Mouse (Mus musculus) embryonic facial prominence, embryonic 14.5 days (tissue): ENCODE data around the gene Kdm5a. TPM values are rescaled to one million over a fixed set of nuclear protein-coding genes. Genes with fewer than 3 reads are reported as not detected.

Source experiments
- ATAC-seq: fragments of 200-750 bp; cut with Nextera tagmentation; 2 replicates; pipeline ENCODE4 v1.8.0; 2017; ENCODE audit warnings: low read depth, moderate number of reproducible peaks, moderate TSS enrichment
- DNase-seq: peaks from one replicate; pipeline ENCODE4 v3.0.0-alpha.2; 2015; ENCODE audit warnings: low spot score
- H3K27ac ChIP-seq: fragments of 300-500 bp; sonication (generic); replicated peaks from 2 replicates; pipeline ENCODE4 v1.5.1; 2014; ENCODE audit warnings: low read depth, mild to moderate bottlenecking, low read length, moderate library complexity
- H3K27me3 ChIP-seq: fragments of 300-500 bp; sonication (generic); replicated peaks from 2 replicates; pipeline ENCODE4 v1.6.1; 2014; ENCODE audit warnings: low read length; ENCODE audit not compliant: control insufficient read depth, insufficient read depth
- H3K36me3 ChIP-seq: fragments of 300-500 bp; sonication (generic); 2 replicates; pipeline ENCODE4 v1.6.1; 2014; ENCODE audit warnings: low read length, mixed read lengths; ENCODE audit not compliant: control insufficient read depth, insufficient read depth
- H3K4me1 ChIP-seq: fragments of 300-500 bp; sonication (generic); 2 replicates; pipeline ENCODE4 v1.6.1; 2014; ENCODE audit warnings: antibody characterized with exemption, low read length; ENCODE audit not compliant: control insufficient read depth, insufficient read depth
- H3K4me2 ChIP-seq: fragments of 300-500 bp; sonication (generic); 2 replicates; pipeline ENCODE4 v1.6.1; 2014; ENCODE audit warnings: low read depth, mild to moderate bottlenecking, low read length, moderate library complexity, mixed read lengths
- H3K4me3 ChIP-seq: fragments of 300-500 bp; sonication (generic); 2 replicates; pipeline ENCODE4 v1.5.1; 2014; ENCODE audit warnings: low read depth, mild to moderate bottlenecking, low read length
- H3K9ac ChIP-seq: fragments of 300-500 bp; sonication (generic); 2 replicates; pipeline ENCODE4 v1.6.1; 2014; ENCODE audit warnings: low read depth, mild to moderate bottlenecking, low read length, moderate library complexity, mixed read lengths
- H3K9me3 ChIP-seq: fragments of 300-500 bp; sonication (generic); 2 replicates; pipeline ENCODE4 v1.6.1; 2016; ENCODE audit warnings: low read length; ENCODE audit not compliant: control insufficient read depth
- WGBS: fragments of 180-500 bp; shearing (Covaris S2); extraction: QIAGEN DNeasy Blood & Tissue Kit; methylation state at CpG from one replicate; pipeline ENCODE4 v1.1.7; 2014; 5-methylcytosine and 5-hydroxymethylcytosine counted together
- polyA plus RNA-seq: library from polyadenylated mRNA; unstranded; fragments of >200 nt; fragmentation: Nextera tagmentation; extraction: Ambion mirVana; gene quantifications from 2 replicates; pipeline ENCODE4 v1.2.1, GENCODE M21; 2014

Gene Kdm5a
- polyA plus RNA-seq, 1 experiment from 2014 or later, result 41.9 TPM

GRCm38 (mm10) chr6:120453103-120453445, 89.2 kb downstream of the Kdm5a start:
- ATAC-seq (no peak), DNase-seq (no peak)
- Histone ChIP-seq H3K9ac (no peak overlapping the region), H3K4me1 (no peaks in the 10 kb centered on the region), H3K4me2 (no peak overlapping the region), H3K36me3 (no peaks in the 10 kb centered on the region), H3K9me3 (no peaks in the 10 kb centered on the region), H3K27ac (no peak overlapping the region), H3K27me3 (no peaks in the 10 kb centered on the region), H3K4me3 (no peak overlapping the region)
- 83% methylated on average over 5 of the region's 5 CpGs for WGBS

- H3K27me3 ChIP-seq, result no peaks in the 10 kb centered on the region
- H3K27ac ChIP-seq, result no peak overlapping the region
- ATAC-seq (no peak), DNase-seq (no peak)
- H3K9me3 ChIP-seq, result no peaks in the 10 kb centered on the region
- 91% methylated on average over 3 of the region's 3 CpGs for WGBS
- no peak overlapping the region for H3K4me3 ChIP-seq
- no peaks in the 10 kb centered on the region for H3K4me1 ChIP-seq
- H3K9ac ChIP-seq, result no peak overlapping the region
- H3K36me3 ChIP-seq, result no peaks in the 10 kb centered on the region
- H3K4me2 ChIP-seq, result no peak overlapping the region
Observed at GRCm38 (mm10) chr6:120453556-120453955, 89.6 kb downstream of the Kdm5a start.

GRCm38 (mm10) chr6:120454627-120455077, 90.7 kb downstream of the Kdm5a start:
- no peak overlapping the region for H3K4me3 ChIP-seq
- no peaks in the 10 kb centered on the region for H3K9me3 ChIP-seq
- DNase-seq (peak; percentile 58), ATAC-seq (peak; percentile 55; the same call in 1 of the 2 replicates)
- 39% methylated on average over 11 of the region's 11 CpGs for WGBS
- no peak overlapping the region for H3K27ac ChIP-seq
- H3K4me1 ChIP-seq, result no peaks in the 10 kb centered on the region
- H3K9ac ChIP-seq, result no peak overlapping the region
- peak overlapping the region; percentile 20; the same call in 1 of the 2 replicates for H3K4me2 ChIP-seq
- no peaks in the 10 kb centered on the region for H3K36me3 ChIP-seq
- no peaks in the 10 kb centered on the region for H3K27me3 ChIP-seq

GRCm38 (mm10) chr6:120457074-120457473, 93.2 kb downstream of the Kdm5a start:
- H3K9ac ChIP-seq, result no peak overlapping the region
- ATAC-seq (no peak), DNase-seq (no peak)
- H3K4me3 ChIP-seq, result no peak overlapping the region
- H3K4me1 ChIP-seq, result no peaks in the 10 kb centered on the region
- WGBS, result 67% methylated on average over 7 of the region's 7 CpGs
- H3K27ac ChIP-seq, result no peak overlapping the region
- H3K9me3 ChIP-seq, result no peaks in the 10 kb centered on the region
- H3K27me3 ChIP-seq, result peaks cover 11% of the 10 kb centered on the region
- no peaks in the 10 kb centered on the region for H3K36me3 ChIP-seq
- H3K4me2 ChIP-seq, result no peak overlapping the region

- Histone ChIP-seq H3K4me3 (no peak overlapping the region), H3K9me3 (no peaks in the 10 kb centered on the region), H3K27ac (no peak overlapping the region), H3K4me2 (no peak overlapping the region), H3K9ac (no peak overlapping the region), H3K4me1 (no peaks in the 10 kb centered on the region), H3K27me3 (peaks cover 18% of the 10 kb centered on the region), H3K36me3 (no peaks in the 10 kb centered on the region)
- ATAC-seq (no peak), DNase-seq (no peak)
- 91% methylated on average over 5 of the region's 5 CpGs for WGBS
Observed at GRCm38 (mm10) chr6:120457751-120458150, 93.8 kb downstream of the Kdm5a start.

- no peak for DNase-seq
- H3K9ac ChIP-seq, result no peak overlapping the region
- H3K27me3 ChIP-seq, result peaks cover 38% of the 10 kb centered on the region
- H3K4me2 ChIP-seq, result no peak overlapping the region
- peaks cover 8% of the 10 kb centered on the region; the same call in 1 of the 2 replicates for H3K4me1 ChIP-seq
- WGBS, result 67% methylated on average over 15 of the region's 15 CpGs
- H3K36me3 ChIP-seq, result no peaks in the 10 kb centered on the region
- no peaks in the 10 kb centered on the region for H3K9me3 ChIP-seq
- ATAC-seq, result no peak
- H3K4me3 ChIP-seq, result no peak overlapping the region
- no peak overlapping the region for H3K27ac ChIP-seq
Observed at GRCm38 (mm10) chr6:120461217-120461616, 97.3 kb downstream of the Kdm5a start.

- Histone ChIP-seq H3K36me3 (no peaks in the 10 kb centered on the region), H3K9ac (no peak overlapping the region), H3K27me3 (peaks cover 38% of the 10 kb centered on the region), H3K9me3 (no peaks in the 10 kb centered on the region), H3K4me1 (peaks cover 8% of the 10 kb centered on the region; the same call in 1 of the 2 replicates), H3K4me2 (no peak overlapping the region), H3K27ac (no peak overlapping the region), H3K4me3 (no peak overlapping the region)
- DNase-seq (no peak), ATAC-seq (no peak)
- 46% methylated on average over 6 of the region's 6 CpGs for WGBS
Observed at GRCm38 (mm10) chr6:120462251-120462650, 98.3 kb downstream of the Kdm5a start.

- 2% methylated on average over 29 of the region's 90 CpGs for WGBS
- peak within 1 kb of the TSS; percentile 67 for H3K9ac ChIP-seq
- peak; percentile 92 for ATAC-seq
Observed at GRCm38 (mm10) chr6:120463086-120463871, 99.4 kb downstream of the Kdm5a start, which contains the start of gene Il17ra. Il17ra (plus strand) TSS chr6:120463247.

More at GRCm38 (mm10) chr6:120463086-120463871, 99.4 kb downstream of the Kdm5a start, which contains the start of gene Il17ra:
- Histone ChIP-seq H3K36me3 (no peaks in the 10 kb centered on the region), H3K9me3 (no peaks in the 10 kb centered on the region), H3K4me2 (peak within 1 kb of the TSS; percentile 76), H3K4me3 (peak within 1 kb of the TSS; percentile 68), H3K27ac (no peak within 1 kb of the TSS), H3K4me1 (peaks cover 8% of the 10 kb centered on the region; the same call in 1 of the 2 replicates), H3K27me3 (peaks cover 38% of the 10 kb centered on the region)
- peak; percentile 72 for DNase-seq
